Mouse (Mus musculus) kidney, postnatal 4 days (tissue): Measurements from ENCODE around the gene Elmod1.

Experiments used
- DNase-seq, 2 experiments: peaks; one replicate each; pipeline ENCODE4 v3.0.0; 2021; ENCODE audit warnings: mixed read lengths in 2 of 2

Gene Elmod1

DNA sequence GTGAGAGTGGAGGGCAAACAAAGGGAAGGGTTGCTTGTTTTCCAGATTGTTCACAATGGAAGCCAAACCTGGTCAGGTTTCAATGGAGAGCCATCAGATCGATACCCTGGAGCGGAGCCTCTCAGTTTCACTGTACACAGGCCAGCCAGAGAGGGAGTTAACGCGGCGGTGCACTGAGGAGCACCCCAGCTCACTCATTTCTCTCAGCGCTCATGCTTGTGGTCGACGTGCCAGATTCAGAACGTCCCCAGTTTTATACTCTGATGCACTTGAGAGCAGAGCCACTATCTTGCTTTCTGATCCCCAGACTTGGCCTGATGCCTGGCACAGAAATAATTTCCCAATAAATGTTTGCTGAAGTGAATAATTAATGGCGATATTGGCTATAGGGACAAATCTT, 68.3 kb downstream of the Elmod1 start:
- no peak for DNase-seq

DNA sequence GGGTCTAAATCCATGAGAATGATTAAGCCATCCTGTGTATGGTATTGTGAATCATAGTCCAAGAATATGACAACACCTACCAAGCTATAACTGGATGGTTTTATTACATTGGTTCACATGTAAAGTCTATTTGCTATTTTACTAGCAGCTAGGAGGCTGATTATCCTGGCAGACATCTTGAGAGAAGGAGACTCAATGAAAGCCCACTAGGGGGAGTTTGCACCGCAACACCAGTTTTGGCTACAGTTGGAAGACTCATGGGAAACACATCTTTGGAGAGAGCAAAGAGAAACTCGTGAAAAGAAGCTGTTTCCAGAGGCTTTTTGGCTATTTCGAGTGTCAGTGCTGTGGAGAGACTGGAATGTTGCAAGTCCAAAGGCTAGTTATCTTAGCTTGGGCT, 69.7 kb downstream of the Elmod1 start:
- DNase-seq, result no peak

- DNase-seq, result no peak
These were observed 71.8 kb downstream of the Elmod1 start for GRCm38 (mm10) chr9:53903215-53903842.

DNA sequence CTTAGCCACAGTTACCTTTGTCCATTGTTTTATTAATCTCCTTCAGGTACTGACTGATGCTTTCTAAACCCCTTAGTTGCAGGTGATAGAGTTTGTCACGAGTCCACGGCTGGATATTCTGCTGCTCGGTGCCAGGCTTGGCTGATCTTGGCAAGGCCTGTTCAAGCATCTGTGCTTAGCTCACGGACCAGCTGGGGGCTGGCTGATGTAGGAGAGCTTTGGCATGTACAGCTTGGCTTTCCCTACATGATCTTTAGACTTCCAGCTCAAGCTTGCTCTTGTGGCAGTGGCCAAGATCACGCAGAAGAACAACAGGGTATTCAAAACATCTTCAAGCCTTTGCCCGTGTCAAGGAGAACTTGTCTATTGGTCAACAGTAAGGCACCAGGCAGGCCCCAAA, 75.3 kb downstream of the Elmod1 start:
- DNase-seq, result no peak

DNA sequence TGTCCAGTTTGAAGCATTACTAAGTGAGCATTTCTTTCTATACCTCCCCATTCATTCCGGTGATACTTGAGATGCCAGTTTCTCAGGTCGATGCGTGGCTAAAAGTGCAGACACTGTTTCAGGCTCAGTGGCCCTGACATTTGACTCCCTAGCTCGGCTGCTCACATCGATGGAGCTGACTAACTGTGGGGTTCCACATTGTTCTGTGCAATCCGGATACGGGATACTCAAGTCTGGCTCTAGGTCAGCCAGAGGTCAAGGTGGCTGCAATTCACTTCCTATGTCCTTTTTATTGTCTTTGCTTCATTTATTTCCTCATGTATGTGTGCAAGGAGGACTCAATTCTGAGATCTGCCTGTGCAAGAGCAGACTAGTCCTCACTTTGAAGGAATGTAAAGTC, 79.3 kb downstream of the Elmod1 start:
- no peak for DNase-seq

DNA sequence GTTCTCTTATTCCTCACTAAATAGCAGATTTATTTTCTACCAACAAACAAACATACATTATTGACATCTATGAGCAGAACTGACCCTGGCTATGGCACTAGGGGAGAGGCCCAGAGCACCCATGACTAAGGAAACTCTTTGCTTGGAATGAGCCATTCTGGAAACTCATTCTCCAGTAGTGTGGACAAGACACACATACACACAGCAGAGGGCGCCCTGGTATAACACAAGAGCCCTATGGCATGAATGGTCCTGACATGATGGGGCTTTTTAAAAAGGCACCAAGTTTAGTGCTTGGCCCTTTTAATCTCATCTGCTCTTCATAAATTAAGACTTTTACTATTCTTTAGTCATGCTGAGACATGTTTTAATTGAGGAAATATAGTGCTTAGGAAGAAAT, 85.0 kb downstream of the Elmod1 start:
- peak; percentile 76 for DNase-seq

- no peak for DNase-seq
These were observed 91.4 kb downstream of the Elmod1 start for GRCm38 (mm10) chr9:53883588-53884280.

DNA sequence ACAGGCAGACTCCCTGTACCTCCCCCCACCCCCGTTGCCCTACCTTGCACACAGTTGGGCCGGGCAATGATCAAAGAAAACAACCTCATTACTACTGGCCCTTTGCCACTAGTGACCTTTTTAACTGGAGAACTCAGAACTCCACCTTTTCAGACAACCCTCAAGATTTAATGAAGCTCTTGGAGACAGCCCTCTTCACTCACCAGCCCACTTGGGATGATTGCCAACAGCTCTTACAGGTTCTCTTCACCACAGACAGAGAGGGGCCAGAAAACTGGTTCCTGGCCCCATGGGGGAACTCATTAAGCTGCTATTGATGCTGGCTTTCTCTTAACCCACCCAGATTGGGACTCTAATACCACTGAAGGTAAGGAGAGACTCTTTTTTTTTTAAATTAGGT, 97.7 kb downstream of the Elmod1 start:
- DNase-seq, result peak in 1 of 2 experiments; percentile 12

DNA sequence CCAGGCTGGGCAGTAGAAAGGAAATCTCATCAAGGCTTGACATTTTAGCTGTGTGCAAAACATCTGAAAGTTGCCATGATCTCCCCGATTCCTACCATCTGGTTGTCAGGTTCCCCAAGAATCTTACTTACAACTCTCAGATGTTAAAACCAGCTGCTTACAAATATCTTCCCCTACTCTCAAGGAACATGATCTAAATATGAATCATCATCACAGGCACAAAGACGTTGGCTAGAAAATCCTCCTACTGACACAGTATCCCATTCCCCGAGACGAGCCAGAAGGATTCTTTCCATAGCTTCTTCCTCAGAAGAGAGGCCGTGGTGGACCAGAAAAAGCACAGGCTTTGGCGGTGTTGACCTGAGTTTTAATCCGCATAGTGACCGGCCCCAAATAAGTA, 101.9 kb downstream of the Elmod1 start:
- DNase-seq, result no peak
